Mouse (Mus musculus) heart, embryonic 11.5 days (tissue): ENCODE data around the gene Atg3. TPM values are rescaled to one million over a fixed set of nuclear protein-coding genes. Genes with fewer than 3 reads are reported as not detected.

Experiments
- ATAC-seq: fragments of 200-750 bp; cut with Nextera tagmentation; replicated peaks from 2 replicates; pipeline ENCODE4 v1.8.0; 2017; ENCODE audit warnings: moderate library complexity; ENCODE audit not compliant: insufficient number of reproducible peaks, low FRiP score, low TSS enrichment
- H3K27ac ChIP-seq: fragments of 300-500 bp; sonication (generic); 2 replicates; pipeline ENCODE4 v1.5.1; 2014; ENCODE audit warnings: mild to moderate bottlenecking, low read depth, low read length
- H3K27me3 ChIP-seq: fragments of 300-500 bp; sonication (generic); 2 replicates; pipeline ENCODE4 v1.6.1; 2014; ENCODE audit warnings: mild to moderate bottlenecking, low read length, mixed read lengths; ENCODE audit not compliant: control insufficient read depth, insufficient read depth
- H3K36me3 ChIP-seq: fragments of 300-500 bp; sonication (generic); 2 replicates; pipeline ENCODE4 v1.6.1; 2014; ENCODE audit warnings: mild to moderate bottlenecking, low read length, moderate library complexity, mixed read lengths; ENCODE audit not compliant: control insufficient read depth, insufficient read depth
- H3K4me1 ChIP-seq: fragments of 300-500 bp; sonication (generic); 2 replicates; pipeline ENCODE4 v1.6.1; 2014; ENCODE audit warnings: low read length; ENCODE audit not compliant: control insufficient read depth, insufficient read depth
- H3K4me2 ChIP-seq: fragments of 300-500 bp; sonication (generic); 2 replicates; pipeline ENCODE4 v1.6.1; 2014; ENCODE audit warnings: mild to moderate bottlenecking, moderate library complexity
- H3K4me3 ChIP-seq: fragments of 300-500 bp; sonication (generic); 2 replicates; pipeline ENCODE4 v1.5.1; 2014; ENCODE audit warnings: low read depth, low read length
- H3K9ac ChIP-seq: fragments of 300-500 bp; sonication (generic); 2 replicates; pipeline ENCODE4 v1.6.1; 2014; ENCODE audit warnings: mild to moderate bottlenecking, low read depth, low read length, moderate library complexity
- H3K9me3 ChIP-seq: fragments of 300-500 bp; sonication (generic); replicated peaks from 2 replicates; pipeline ENCODE4 v1.6.1; 2016; ENCODE audit warnings: low read length; ENCODE audit not compliant: control insufficient read depth
- WGBS: fragments of 180-500 bp; shearing (Covaris S2); extraction: QIAGEN DNeasy Blood & Tissue Kit; methylation state at CpG from one replicate; pipeline ENCODE4 v1.1.7; 2014; ENCODE audit not compliant: insufficient replicate concordance; 5-methylcytosine and 5-hydroxymethylcytosine counted together
- polyA plus RNA-seq: library from polyadenylated mRNA; unstranded; fragments of >200 nt; fragmentation: Nextera tagmentation; extraction: Ambion mirVana; gene quantifications from 2 replicates; pipeline ENCODE4 v1.2.1, GENCODE M21; 2014

Gene Atg3
- polyA plus RNA-seq, 1 experiment from 2014 or later, result 34.8 TPM

GRCm38 (mm10) chr16:45178552-45178951 lies 20.0 kb downstream of the Atg3 start:
- 87% methylated on average over 2 of the region's 2 CpGs for WGBS
- H3K9ac ChIP-seq, result no peak overlapping the region

GRCm38 (mm10) chr16:45181824-45182223 lies 23.2 kb downstream of the Atg3 start:
- H3K4me3 ChIP-seq, result no peak overlapping the region
- H3K27me3 ChIP-seq, result no peaks in the 10 kb centered on the region
- no peaks in the 10 kb centered on the region for H3K9me3 ChIP-seq
- ATAC-seq, result no peak
- peaks cover 3% of the 10 kb centered on the region; the same call in 1 of the 2 replicates for H3K36me3 ChIP-seq
- H3K9ac ChIP-seq, result no peak overlapping the region
- 86% methylated on average over 5 of the region's 5 CpGs for WGBS
- no peak overlapping the region for H3K27ac ChIP-seq
- H3K4me2 ChIP-seq, result no peak overlapping the region
- no peaks in the 10 kb centered on the region for H3K4me1 ChIP-seq

More at GRCm38 (mm10) chr16:45178552-45178951, 20.0 kb downstream of the Atg3 start:
- no peaks in the 10 kb centered on the region for H3K9me3 ChIP-seq
- H3K27me3 ChIP-seq, result no peaks in the 10 kb centered on the region
- H3K36me3 ChIP-seq, result no peaks in the 10 kb centered on the region; the same call in 1 of the 2 replicates
- H3K4me1 ChIP-seq, result no peaks in the 10 kb centered on the region
- no peak overlapping the region for H3K4me2 ChIP-seq
- no peak overlapping the region for H3K4me3 ChIP-seq
- H3K27ac ChIP-seq, result no peak overlapping the region
- no peak for ATAC-seq

GRCm38 (mm10) chr16:45192613-45193012 lies 34.0 kb downstream of the Atg3 start:
- no peak overlapping the region for H3K4me2 ChIP-seq
- no peak for ATAC-seq
- no peaks in the 10 kb centered on the region for H3K36me3 ChIP-seq
- H3K9ac ChIP-seq, result no peak overlapping the region
- no peaks in the 10 kb centered on the region for H3K27me3 ChIP-seq
- no peaks in the 10 kb centered on the region for H3K4me1 ChIP-seq
- H3K4me3 ChIP-seq, result no peak overlapping the region
- WGBS, result 13% methylated on average over 1 of the region's 1 CpGs
- H3K27ac ChIP-seq, result no peak overlapping the region
- no peaks in the 10 kb centered on the region for H3K9me3 ChIP-seq

GRCm38 (mm10) chr16:45196816-45197215 lies 38.2 kb downstream of the Atg3 start:
- H3K27me3 ChIP-seq, result no peaks in the 10 kb centered on the region
- no peak for ATAC-seq
- no peak overlapping the region for H3K9ac ChIP-seq
- 31% methylated on average over 6 of the region's 6 CpGs for WGBS
- H3K4me1 ChIP-seq, result no peaks in the 10 kb centered on the region
- H3K4me2 ChIP-seq, result no peak overlapping the region
- H3K27ac ChIP-seq, result no peak overlapping the region
- H3K36me3 ChIP-seq, result no peaks in the 10 kb centered on the region
- no peaks in the 10 kb centered on the region for H3K9me3 ChIP-seq
- H3K4me3 ChIP-seq, result no peak overlapping the region

GRCm38 (mm10) chr16:45201395-45201794 lies 42.8 kb downstream of the Atg3 start:
- ATAC-seq, result no peak
- WGBS, result 79% methylated on average over 2 of the region's 2 CpGs

GRCm38 (mm10) chr16:45204438-45204837 lies 45.9 kb downstream of the Atg3 start:
- ATAC-seq, result no peak
- Histone ChIP-seq H3K4me3 (no peak overlapping the region), H3K27ac (no peak overlapping the region), H3K4me1 (no peaks in the 10 kb centered on the region), H3K36me3 (no peaks in the 10 kb centered on the region), H3K27me3 (no peaks in the 10 kb centered on the region), H3K4me2 (no peak overlapping the region), H3K9me3 (no peaks in the 10 kb centered on the region), H3K9ac (no peak overlapping the region)
- 77% methylated on average over 4 of the region's 4 CpGs for WGBS

More at GRCm38 (mm10) chr16:45201395-45201794, 42.8 kb downstream of the Atg3 start:
- no peak overlapping the region for H3K4me3 ChIP-seq
- no peaks in the 10 kb centered on the region for H3K27me3 ChIP-seq
- H3K36me3 ChIP-seq, result no peaks in the 10 kb centered on the region
- H3K9ac ChIP-seq, result no peak overlapping the region
- no peaks in the 10 kb centered on the region for H3K4me1 ChIP-seq
- H3K27ac ChIP-seq, result no peak overlapping the region
- H3K9me3 ChIP-seq, result no peaks in the 10 kb centered on the region
- no peak overlapping the region for H3K4me2 ChIP-seq

- 76% methylated on average over 12 of the region's 12 CpGs for WGBS
- H3K36me3 ChIP-seq, result no peaks in the 10 kb centered on the region
- no peak overlapping the region for H3K9ac ChIP-seq
- H3K9me3 ChIP-seq, result no peaks in the 10 kb centered on the region
- H3K4me1 ChIP-seq, result no peaks in the 10 kb centered on the region
- H3K27ac ChIP-seq, result no peak overlapping the region
- no peaks in the 10 kb centered on the region for H3K27me3 ChIP-seq
- no peak for ATAC-seq
- H3K4me3 ChIP-seq, result no peak overlapping the region
- H3K4me2 ChIP-seq, result no peak overlapping the region
These were observed 46.5 kb downstream of the Atg3 start for GRCm38 (mm10) chr16:45204859-45205670.

GRCm38 (mm10) chr16:45222016-45222415 lies 63.4 kb downstream of the Atg3 start:
- Histone ChIP-seq H3K4me1 (no peaks in the 10 kb centered on the region), H3K4me2 (no peak overlapping the region), H3K4me3 (no peak overlapping the region), H3K9me3 (no peaks in the 10 kb centered on the region), H3K27ac (no peak overlapping the region), H3K9ac (no peak overlapping the region), H3K36me3 (no peaks in the 10 kb centered on the region), H3K27me3 (no peaks in the 10 kb centered on the region)
- 65% methylated on average over 2 of the region's 2 CpGs for WGBS
- no peak for ATAC-seq

GRCm38 (mm10) chr16:45222771-45223170 lies 64.2 kb downstream of the Atg3 start:
- 78% methylated on average over 3 of the region's 3 CpGs for WGBS
- H3K27me3 ChIP-seq, result no peaks in the 10 kb centered on the region
- no peak overlapping the region for H3K9ac ChIP-seq
- H3K27ac ChIP-seq, result no peak overlapping the region
- no peak for ATAC-seq
- no peaks in the 10 kb centered on the region for H3K36me3 ChIP-seq
- no peak overlapping the region for H3K4me2 ChIP-seq
- H3K9me3 ChIP-seq, result no peaks in the 10 kb centered on the region
- H3K4me1 ChIP-seq, result no peaks in the 10 kb centered on the region
- no peak overlapping the region for H3K4me3 ChIP-seq
